Mouse (Mus musculus): ENCODE results near the gene Chd6. TPM values are rescaled to one million over a fixed set of nuclear protein-coding genes. Genes with fewer than 3 reads are reported as not detected.
"Not testable (repeated sequence)": the region's sequence is repeated elsewhere in the genome, so short reads cannot be mapped to it uniquely, and the experiment has no call there.

Gene Chd6
- polyA plus RNA-seq, 1 experiment from 2014 or later: 52.8 TPM

- H3K9me3 ChIP-seq (ENCODE audit: control insufficient read depth, low read length): no peaks in the 10 kb centered on the region
- no peak overlapping the region for H3K9ac ChIP-seq (ENCODE audit: low read depth, low read length)
- ATAC-seq (ENCODE audit: low FRiP score) (no peak), DNase-seq (ENCODE audit: low spot score) (no peak)
- no peaks in the 10 kb centered on the region for H3K27me3 ChIP-seq (ENCODE audit: control insufficient read depth, insufficient read depth, low read length)
- WGBS: 96% methylated on average over 6 of the region's 6 CpGs
- no peak overlapping the region for H3K4me2 ChIP-seq (replicated peaks; ENCODE audit: low read depth, low read length)
- no peaks in the 10 kb centered on the region for H3K4me1 ChIP-seq (replicated peaks; ENCODE audit: control insufficient read depth, insufficient read depth, low read length)
- H3K36me3 ChIP-seq (ENCODE audit: control insufficient read depth, insufficient read depth, low read length): peaks cover 13% of the 10 kb centered on the region
- H3K27ac ChIP-seq (ENCODE audit: low read depth, low read length): no peak overlapping the region
- no peak overlapping the region for H3K4me3 ChIP-seq (ENCODE audit: low read depth, low read length)
Measured at GRCm38 (mm10) chr2:160960956-160961646, 147.8 kb downstream of the Chd6 start.

GRCm38 (mm10) chr2:160959901-160960300 lies 149.0 kb downstream of the Chd6 start:
- H3K27ac ChIP-seq (ENCODE audit: low read depth, low read length): no peak overlapping the region
- no peak overlapping the region for H3K4me3 ChIP-seq (ENCODE audit: low read depth, low read length)
- DNase-seq (ENCODE audit: low spot score) (no peak), ATAC-seq (ENCODE audit: low FRiP score) (no peak)
- H3K36me3 ChIP-seq (ENCODE audit: control insufficient read depth, insufficient read depth, low read length): peaks cover 10% of the 10 kb centered on the region
- WGBS: 96% methylated on average over 5 of the region's 5 CpGs
- no peak overlapping the region for H3K4me2 ChIP-seq (replicated peaks; ENCODE audit: low read depth, low read length)
- no peak overlapping the region for H3K9ac ChIP-seq (ENCODE audit: low read depth, low read length)
- no peaks in the 10 kb centered on the region for H3K27me3 ChIP-seq (ENCODE audit: control insufficient read depth, insufficient read depth, low read length)
- H3K4me1 ChIP-seq (replicated peaks; ENCODE audit: control insufficient read depth, insufficient read depth, low read length): no peaks in the 10 kb centered on the region
- no peaks in the 10 kb centered on the region for H3K9me3 ChIP-seq (ENCODE audit: control insufficient read depth, low read length)

- ATAC-seq (ENCODE audit: low FRiP score) (no peak), DNase-seq (ENCODE audit: low spot score) (peak; percentile 23)
- Histone ChIP-seq H3K36me3 (ENCODE audit: control insufficient read depth, insufficient read depth, low read length) (peaks cover 10% of the 10 kb centered on the region), H3K4me3 (ENCODE audit: low read depth, low read length) (no peak overlapping the region), H3K4me1 (replicated peaks; ENCODE audit: control insufficient read depth, insufficient read depth, low read length) (no peaks in the 10 kb centered on the region), H3K9me3 (ENCODE audit: control insufficient read depth, low read length) (no peaks in the 10 kb centered on the region), H3K4me2 (replicated peaks; ENCODE audit: low read depth, low read length) (no peak overlapping the region), H3K9ac (ENCODE audit: low read depth, low read length) (no peak overlapping the region), H3K27ac (ENCODE audit: low read depth, low read length) (no peak overlapping the region), H3K27me3 (ENCODE audit: control insufficient read depth, insufficient read depth, low read length) (no peaks in the 10 kb centered on the region)
- 92% methylated on average over 5 of the region's 5 CpGs for WGBS
Measured at GRCm38 (mm10) chr2:160958737-160959136, 150.1 kb downstream of the Chd6 start.

GRCm38 (mm10) chr2:160957801-160958200 lies 151.1 kb downstream of the Chd6 start:
- DNase-seq (ENCODE audit: low spot score); H3K27me3 ChIP-seq (ENCODE audit: control insufficient read depth, insufficient read depth, low read length); H3K27ac ChIP-seq (ENCODE audit: low read depth, low read length); H3K9ac ChIP-seq (ENCODE audit: low read depth, low read length); H3K4me2 ChIP-seq (replicated peaks; ENCODE audit: low read depth, low read length); H3K4me3 ChIP-seq (ENCODE audit: low read depth, low read length); H3K9me3 ChIP-seq (ENCODE audit: control insufficient read depth, low read length); H3K36me3 ChIP-seq (ENCODE audit: control insufficient read depth, insufficient read depth, low read length); ATAC-seq (ENCODE audit: low FRiP score); H3K4me1 ChIP-seq (replicated peaks; ENCODE audit: control insufficient read depth, insufficient read depth, low read length): not testable (repeated sequence)

GRCm38 (mm10) chr2:160957307-160957706 lies 151.6 kb downstream of the Chd6 start:
- not testable (repeated sequence) for H3K36me3 ChIP-seq (ENCODE audit: control insufficient read depth, insufficient read depth, low read length); H3K27ac ChIP-seq (ENCODE audit: low read depth, low read length); H3K4me2 ChIP-seq (replicated peaks; ENCODE audit: low read depth, low read length); H3K27me3 ChIP-seq (ENCODE audit: control insufficient read depth, insufficient read depth, low read length); DNase-seq (ENCODE audit: low spot score); H3K4me1 ChIP-seq (replicated peaks; ENCODE audit: control insufficient read depth, insufficient read depth, low read length); H3K4me3 ChIP-seq (ENCODE audit: low read depth, low read length); H3K9me3 ChIP-seq (ENCODE audit: control insufficient read depth, low read length); H3K9ac ChIP-seq (ENCODE audit: low read depth, low read length); ATAC-seq (ENCODE audit: low FRiP score)

GRCm38 (mm10) chr2:160955331-160955730 lies 153.5 kb downstream of the Chd6 start:
- H3K4me1 ChIP-seq (replicated peaks; ENCODE audit: control insufficient read depth, insufficient read depth, low read length): no peaks in the 10 kb centered on the region
- no peak overlapping the region for H3K4me2 ChIP-seq (replicated peaks; ENCODE audit: low read depth, low read length)
- no peak overlapping the region for H3K9ac ChIP-seq (ENCODE audit: low read depth, low read length)
- DNase-seq (ENCODE audit: low spot score) (peak; percentile 23), ATAC-seq (ENCODE audit: low FRiP score) (no peak)
- H3K9me3 ChIP-seq (ENCODE audit: control insufficient read depth, low read length): no peaks in the 10 kb centered on the region
- H3K36me3 ChIP-seq (ENCODE audit: control insufficient read depth, insufficient read depth, low read length): no peaks in the 10 kb centered on the region; the same call in 1 of the 2 replicates
- WGBS: 82% methylated on average over 7 of the region's 7 CpGs
- no peak overlapping the region for H3K27ac ChIP-seq (ENCODE audit: low read depth, low read length)
- H3K4me3 ChIP-seq (ENCODE audit: low read depth, low read length): no peak overlapping the region
- H3K27me3 ChIP-seq (ENCODE audit: control insufficient read depth, insufficient read depth, low read length): no peaks in the 10 kb centered on the region

GRCm38 (mm10) chr2:160954541-160954940 lies 154.3 kb downstream of the Chd6 start:
- no peaks in the 10 kb centered on the region for H3K27me3 ChIP-seq (ENCODE audit: control insufficient read depth, insufficient read depth, low read length)
- no peak overlapping the region for H3K4me2 ChIP-seq (replicated peaks; ENCODE audit: low read depth, low read length)
- 97% methylated on average over 3 of the region's 3 CpGs for WGBS
- no peaks in the 10 kb centered on the region for H3K9me3 ChIP-seq (ENCODE audit: control insufficient read depth, low read length)
- DNase-seq (ENCODE audit: low spot score): no peak
- H3K4me1 ChIP-seq (replicated peaks; ENCODE audit: control insufficient read depth, insufficient read depth, low read length): no peaks in the 10 kb centered on the region
- H3K36me3 ChIP-seq (ENCODE audit: control insufficient read depth, insufficient read depth, low read length): no peaks in the 10 kb centered on the region; the same call in 1 of the 2 replicates
- H3K4me3 ChIP-seq (ENCODE audit: low read depth, low read length): no peak overlapping the region
- no peak for ATAC-seq (ENCODE audit: low FRiP score)
- H3K27ac ChIP-seq (ENCODE audit: low read depth, low read length): no peak overlapping the region
- no peak overlapping the region for H3K9ac ChIP-seq (ENCODE audit: low read depth, low read length)

- DNase-seq (ENCODE audit: low spot score): no peak
- no peak for ATAC-seq (ENCODE audit: low FRiP score)
- no peak overlapping the region for H3K4me3 ChIP-seq (ENCODE audit: low read depth, low read length)
- 91% methylated on average over 7 of the region's 7 CpGs for WGBS
- H3K27ac ChIP-seq (ENCODE audit: low read depth, low read length): no peak overlapping the region
- H3K9me3 ChIP-seq (ENCODE audit: control insufficient read depth, low read length): no peaks in the 10 kb centered on the region
- no peak overlapping the region for H3K9ac ChIP-seq (ENCODE audit: low read depth, low read length)
- no peaks in the 10 kb centered on the region for H3K27me3 ChIP-seq (ENCODE audit: control insufficient read depth, insufficient read depth, low read length)
- H3K36me3 ChIP-seq (ENCODE audit: control insufficient read depth, insufficient read depth, low read length): no peaks in the 10 kb centered on the region
- no peak overlapping the region for H3K4me2 ChIP-seq (replicated peaks; ENCODE audit: low read depth, low read length)
- H3K4me1 ChIP-seq (replicated peaks; ENCODE audit: control insufficient read depth, insufficient read depth, low read length): no peaks in the 10 kb centered on the region
Measured at GRCm38 (mm10) chr2:160953131-160953873, 155.6 kb downstream of the Chd6 start.

GRCm38 (mm10) chr2:160951595-160951994 lies 157.3 kb downstream of the Chd6 start:
- Histone ChIP-seq H3K4me1 (replicated peaks; ENCODE audit: control insufficient read depth, insufficient read depth, low read length) (no peaks in the 10 kb centered on the region), H3K9ac (ENCODE audit: low read depth, low read length) (no peak overlapping the region), H3K9me3 (ENCODE audit: control insufficient read depth, low read length) (no peaks in the 10 kb centered on the region), H3K27ac (ENCODE audit: low read depth, low read length) (no peak overlapping the region), H3K27me3 (ENCODE audit: control insufficient read depth, insufficient read depth, low read length) (no peaks in the 10 kb centered on the region), H3K4me2 (replicated peaks; ENCODE audit: low read depth, low read length) (no peak overlapping the region), H3K4me3 (ENCODE audit: low read depth, low read length) (no peak overlapping the region), H3K36me3 (ENCODE audit: control insufficient read depth, insufficient read depth, low read length) (no peaks in the 10 kb centered on the region)
- no peak for ATAC-seq (ENCODE audit: low FRiP score)
- WGBS: 84% methylated on average over 4 of the region's 4 CpGs
- DNase-seq (ENCODE audit: low spot score): no peak
